Mouse (Mus musculus) right cerebral cortex, adult 2 months (tissue): ENCODE results near the gene Phlda2.
"Not testable (repeated sequence)": the region's sequence is repeated elsewhere in the genome, so short reads cannot be mapped to it uniquely, and the experiment has no call there.

Experiments
- DNase-seq, 2 experiments: peaks; one replicate each; pipeline ENCODE4 v3.0.0; 2021 to 2022; ENCODE audit warnings: low spot score in 2 of 2

Phlda2 gene

GRCm38 (mm10) chr7:143502418-143503200, at the start of gene Phlda2:
TSS of gene Phlda2 (minus strand) at chr7:143503150.
- DNase-seq, result no peak

GRCm38 (mm10) chr7:143549588-143550220, 46.8 kb upstream of the Phlda2 start:
- DNase-seq, result no peak

- DNase-seq, result peak; percentile 100
Observed at GRCm38 (mm10) chr7:143548976-143549457, 46.1 kb upstream of the Phlda2 start, which contains the start of gene Nap1l4. TSS of gene Nap1l4 (minus strand) at chr7:143549106.

GRCm38 (mm10) chr7:143548231-143548961, 45.4 kb upstream of the Phlda2 start:
- peak in 1 of 2 experiments; percentile 42 for DNase-seq

GRCm38 (mm10) chr7:143546554-143546953, 43.6 kb upstream of the Phlda2 start:
- no peak for DNase-seq

- DNase-seq, result peak in 1 of 2 experiments; percentile 21
Observed at GRCm38 (mm10) chr7:143544368-143544767, 41.4 kb upstream of the Phlda2 start.

GRCm38 (mm10) chr7:143538671-143539070, 35.7 kb upstream of the Phlda2 start:
- no peak for DNase-seq

GRCm38 (mm10) chr7:143538229-143538628, 35.3 kb upstream of the Phlda2 start:
- DNase-seq, result not testable (repeated sequence)

- DNase-seq, result no peak
Observed at GRCm38 (mm10) chr7:143536251-143536650, 33.3 kb upstream of the Phlda2 start.

GRCm38 (mm10) chr7:143533284-143533683, 30.3 kb upstream of the Phlda2 start:
- no peak for DNase-seq

- no peak for DNase-seq
Observed at GRCm38 (mm10) chr7:143532410-143532809, 29.5 kb upstream of the Phlda2 start.

- DNase-seq, result no peak
Observed at GRCm38 (mm10) chr7:143519333-143519732, 16.4 kb upstream of the Phlda2 start.

- DNase-seq, result no peak
Observed at GRCm38 (mm10) chr7:143514416-143514768, 11.4 kb upstream of the Phlda2 start.

- DNase-seq, result no peak
Observed at GRCm38 (mm10) chr7:143513763-143514415, 10.9 kb upstream of the Phlda2 start.

GRCm38 (mm10) chr7:143511335-143511712, 8.4 kb upstream of the Phlda2 start:
- DNase-seq, result no peak

- no peak for DNase-seq
Observed at GRCm38 (mm10) chr7:143510593-143511334, 7.8 kb upstream of the Phlda2 start.

GRCm38 (mm10) chr7:143509566-143509965, 6.6 kb upstream of the Phlda2 start:
- no peak for DNase-seq

- peak; percentile 50 to 53 for DNase-seq
Observed at GRCm38 (mm10) chr7:143506675-143507074, 3.7 kb upstream of the Phlda2 start.

GRCm38 (mm10) chr7:143506271-143506670, 3.3 kb upstream of the Phlda2 start:
- no peak for DNase-seq

- DNase-seq, result peak; percentile 74 to 80
Observed at GRCm38 (mm10) chr7:143505823-143506222, 2.9 kb upstream of the Phlda2 start.

- DNase-seq, result no peak
Observed at GRCm38 (mm10) chr7:143505411-143505810, 2.5 kb upstream of the Phlda2 start.
